Mouse (Mus musculus) left cerebral cortex, adult 9 months (tissue): ENCODE results near the gene Gm26897.
A peak's percentile ranks its signal among the peaks of the same experiment; 100 is the strongest.

Source experiments
- DNase-seq, 2 experiments: peaks; one replicate each; pipeline ENCODE4 v3.0.0; 2022; ENCODE audit warnings: low spot score in 2 of 2

Gene Gm26897

DNA sequence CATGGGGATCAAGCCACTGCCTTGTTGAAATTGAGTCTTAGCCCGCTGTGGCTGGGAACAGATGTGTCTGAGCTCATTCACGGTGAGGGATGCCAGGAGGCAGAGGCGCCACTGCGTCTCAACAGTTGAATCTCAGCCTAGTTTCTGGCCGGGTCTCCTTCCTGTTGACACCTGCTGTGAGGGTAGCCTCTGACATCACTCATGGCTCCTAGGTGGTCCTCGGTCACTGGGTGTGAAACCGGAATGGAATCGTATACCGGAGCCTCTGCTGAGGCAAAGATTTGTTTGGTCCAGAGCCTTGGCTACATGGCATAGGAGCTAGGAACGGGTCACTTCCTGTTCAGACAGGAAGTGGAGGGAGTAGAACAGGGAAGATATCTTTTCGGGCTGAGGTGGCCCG, at the start of gene Gm26897:
TSS of gene Gm26897 (plus strand) at position 74 of the 400 bp plus-strand sequence.
- no peak for DNase-seq

DNA sequence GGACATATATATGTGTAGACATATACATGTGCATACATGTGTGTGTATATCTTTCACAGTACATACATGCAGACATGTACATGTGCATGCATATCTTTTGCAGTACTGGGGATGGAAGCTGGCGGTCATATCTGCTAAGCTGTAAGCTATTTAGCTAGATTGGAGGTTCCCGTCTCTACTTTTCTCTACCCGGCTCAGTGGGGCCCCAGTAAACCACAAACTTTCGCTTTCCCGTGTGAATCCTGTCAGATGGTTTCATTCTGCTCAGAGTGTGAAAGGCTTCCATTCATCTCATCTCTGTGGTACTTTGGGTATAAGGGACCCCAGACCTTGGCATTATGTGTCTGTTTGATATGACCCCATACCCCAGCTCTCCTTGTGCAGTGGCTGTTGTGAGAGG, 46.4 kb upstream of the Gm26897 start:
- no peak for DNase-seq

DNA sequence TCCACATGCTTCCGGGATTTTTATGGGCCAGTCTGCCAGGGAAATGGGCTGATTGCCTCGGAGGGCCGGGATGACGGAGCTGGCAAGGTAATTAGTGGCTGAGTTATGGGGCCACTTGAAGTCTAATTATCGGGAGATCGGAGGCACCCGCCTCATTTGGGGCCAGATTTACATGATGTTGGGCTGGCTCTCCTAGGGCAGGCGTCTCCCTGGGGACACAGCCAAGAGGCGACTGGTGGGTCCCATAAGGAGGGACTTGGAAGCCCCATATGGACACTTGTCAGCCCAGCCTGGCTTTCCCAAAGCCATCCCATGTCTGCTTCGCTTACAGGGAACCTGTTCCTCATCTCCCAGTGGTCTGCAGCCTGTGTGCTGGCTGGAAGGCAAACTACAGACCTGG, 45.1 kb upstream of the Gm26897 start:
- no peak for DNase-seq

DNA sequence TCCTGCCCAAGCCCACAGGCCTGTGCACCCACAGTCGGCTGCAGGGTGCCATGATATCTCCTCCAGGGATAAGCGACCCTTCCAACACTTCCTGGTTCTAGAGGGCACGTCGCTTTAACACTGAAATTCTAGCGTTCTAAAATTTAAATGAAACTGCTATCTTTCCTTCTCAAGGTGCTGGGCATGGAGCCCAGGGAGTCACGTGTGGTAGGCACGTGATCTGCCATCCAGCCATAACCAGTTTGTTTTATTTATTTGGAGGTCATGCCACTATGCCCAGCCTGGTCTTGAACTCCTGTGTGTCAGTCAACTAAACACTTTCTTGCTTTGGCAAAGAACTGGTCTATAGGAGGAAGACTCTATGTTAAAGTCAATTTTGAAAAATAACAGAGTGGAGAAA, 35.7 kb upstream of the Gm26897 start:
- DNase-seq, result no peak

DNA sequence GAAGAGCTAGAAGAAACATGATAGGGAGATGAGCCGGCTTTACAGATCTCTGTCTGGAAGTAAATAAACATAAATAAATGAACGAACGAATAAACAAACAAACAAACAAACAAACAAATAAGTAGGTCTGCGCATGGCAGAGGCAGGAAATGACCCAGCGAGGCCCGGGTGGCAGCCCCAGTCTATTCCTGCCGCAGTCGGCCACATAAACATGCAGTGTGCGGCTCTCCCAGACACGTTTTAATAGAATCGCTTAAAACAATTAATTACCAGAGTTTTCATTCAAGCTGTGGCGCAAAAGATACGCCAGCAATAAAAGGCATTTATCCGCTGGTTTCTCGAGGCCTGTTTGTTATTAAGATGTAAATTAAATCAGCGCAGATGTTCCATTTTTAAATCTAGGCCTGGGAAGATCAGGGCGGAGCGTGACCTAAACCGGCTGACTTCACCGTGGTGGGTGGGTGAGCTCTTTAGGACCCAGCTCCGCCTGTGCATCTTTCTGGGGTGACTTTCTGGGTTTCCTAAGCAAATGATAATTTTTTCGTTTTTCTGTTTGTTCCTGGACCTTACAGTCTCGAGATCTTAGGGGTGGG, 33.9 kb upstream of the Gm26897 start:
- no peak for DNase-seq

DNA sequence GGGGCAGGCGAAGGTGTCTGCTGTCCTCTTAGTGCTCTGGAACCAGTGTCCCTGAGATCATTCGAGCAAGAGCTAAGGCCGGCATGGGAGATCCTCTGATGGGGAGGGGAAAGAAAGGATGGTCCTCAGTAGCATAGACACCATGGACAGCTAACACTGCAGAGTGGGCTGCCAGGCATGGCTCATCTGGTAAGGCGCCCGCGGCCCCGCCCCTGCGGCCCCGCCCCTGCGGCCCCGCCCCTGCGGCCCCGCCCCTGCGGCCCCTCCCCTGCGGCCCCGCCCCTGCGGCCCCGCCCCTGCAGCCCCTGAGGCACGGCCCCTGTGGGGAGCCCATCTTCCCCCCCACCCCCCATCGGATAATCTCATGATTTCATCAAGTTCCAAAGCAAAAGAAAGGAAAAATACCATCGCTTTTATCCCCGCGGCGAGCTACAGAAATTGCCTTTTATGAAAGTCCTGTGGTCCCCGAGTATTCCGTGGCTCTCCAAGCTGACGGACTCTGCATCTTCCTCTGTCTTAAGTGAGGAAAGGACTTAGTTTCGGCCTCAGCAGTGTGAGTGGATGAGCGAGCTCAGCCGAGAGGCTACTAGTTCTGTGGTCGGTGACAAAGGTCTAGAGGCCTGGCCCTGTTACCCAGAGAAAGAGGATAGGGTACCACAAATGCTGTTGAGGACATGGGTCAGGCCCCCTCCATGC, 31.9 kb upstream of the Gm26897 start:
- DNase-seq, result no peak

DNA sequence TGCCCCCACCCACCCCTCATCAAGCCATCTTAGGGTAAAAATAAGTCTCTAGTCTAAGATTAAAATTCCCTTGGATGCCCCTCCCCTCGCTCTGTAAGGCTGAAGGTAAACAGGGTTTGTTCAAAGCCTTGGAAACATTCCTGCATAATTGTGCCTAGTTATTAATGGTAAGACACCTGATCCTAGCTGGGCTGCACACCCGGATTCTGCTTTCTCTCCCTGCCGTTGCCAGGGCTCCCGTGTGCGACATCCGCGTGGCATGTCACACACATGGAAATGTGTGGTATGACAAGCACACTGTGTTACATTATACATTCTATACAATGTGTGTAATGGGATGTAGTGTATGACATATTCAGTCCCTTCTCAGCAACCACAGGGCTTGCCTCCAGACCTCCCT, 30.1 kb upstream of the Gm26897 start:
- no peak for DNase-seq

DNA sequence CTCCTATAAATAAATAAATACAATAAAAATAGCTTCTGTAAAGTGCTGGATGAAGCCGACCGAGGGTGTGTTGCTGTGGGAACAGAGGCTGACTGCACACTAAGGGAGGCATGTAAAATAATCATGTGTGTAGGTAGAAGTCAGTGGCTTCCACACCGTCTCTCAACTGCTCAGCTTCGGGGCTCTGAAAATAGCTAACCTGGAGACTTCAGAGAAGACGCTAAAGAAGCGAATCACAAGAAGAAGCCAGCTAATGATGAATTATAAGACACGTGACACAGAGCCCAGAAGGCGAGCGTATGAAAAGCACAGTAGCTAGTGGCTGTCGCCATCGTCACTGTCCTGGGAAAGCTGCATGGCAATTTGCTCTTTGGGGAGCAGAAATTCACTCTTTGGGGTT, 29.4 kb upstream of the Gm26897 start:
- no peak for DNase-seq

DNA sequence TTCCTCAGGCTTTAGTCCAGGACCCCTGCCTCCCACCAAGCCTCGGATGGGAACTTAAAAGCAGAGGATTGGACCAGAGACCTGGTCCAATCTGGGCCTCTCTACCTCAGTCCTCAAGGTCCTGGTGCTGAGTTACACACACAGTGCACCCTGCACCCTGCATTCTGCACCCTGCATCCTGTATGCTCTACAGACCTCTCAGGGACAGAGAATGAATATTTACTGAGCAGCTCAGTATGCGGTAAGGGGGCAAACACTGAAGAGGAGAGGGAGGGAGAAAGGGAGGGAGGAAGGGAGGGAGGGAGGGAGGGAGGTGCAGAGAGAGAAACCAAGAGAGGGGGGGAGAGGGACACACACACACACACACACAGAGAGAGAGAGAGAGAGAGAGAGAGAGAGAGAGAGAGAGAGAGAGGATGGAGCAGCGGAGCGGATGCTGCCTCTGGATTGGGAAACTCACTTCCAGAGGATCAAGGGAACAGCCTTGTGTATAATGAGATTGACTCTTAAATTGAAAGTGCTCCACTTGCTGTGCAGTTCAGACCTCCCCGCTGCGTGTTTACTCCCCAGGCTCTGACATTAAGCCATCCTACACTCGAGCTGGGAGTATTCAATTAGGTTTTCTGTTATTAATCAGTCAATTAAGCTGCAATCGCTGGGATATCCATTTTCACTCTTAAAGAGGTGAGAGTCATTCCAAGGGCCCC, 24.4 kb upstream of the Gm26897 start:
- DNase-seq, result no peak

DNA sequence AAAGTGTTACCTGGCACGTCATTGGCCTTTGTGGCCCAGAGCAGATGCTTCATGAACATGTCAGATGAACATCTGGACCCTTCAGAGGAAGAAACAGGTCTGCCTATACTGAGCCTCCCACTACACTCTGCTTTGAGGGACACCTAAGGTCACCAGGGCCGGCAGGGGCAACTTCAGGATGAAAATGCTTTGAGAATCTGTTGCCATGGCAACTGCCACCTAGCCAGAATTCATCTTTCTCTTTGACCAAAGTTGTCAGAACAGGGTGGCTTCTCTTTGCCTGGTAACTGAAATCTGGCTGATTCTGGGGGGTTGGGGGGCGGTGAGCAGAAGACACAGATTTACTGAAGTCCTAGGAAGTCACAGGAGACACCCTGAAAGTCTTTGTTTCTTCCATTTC, 14.7 kb upstream of the Gm26897 start:
- DNase-seq, result no peak

DNA sequence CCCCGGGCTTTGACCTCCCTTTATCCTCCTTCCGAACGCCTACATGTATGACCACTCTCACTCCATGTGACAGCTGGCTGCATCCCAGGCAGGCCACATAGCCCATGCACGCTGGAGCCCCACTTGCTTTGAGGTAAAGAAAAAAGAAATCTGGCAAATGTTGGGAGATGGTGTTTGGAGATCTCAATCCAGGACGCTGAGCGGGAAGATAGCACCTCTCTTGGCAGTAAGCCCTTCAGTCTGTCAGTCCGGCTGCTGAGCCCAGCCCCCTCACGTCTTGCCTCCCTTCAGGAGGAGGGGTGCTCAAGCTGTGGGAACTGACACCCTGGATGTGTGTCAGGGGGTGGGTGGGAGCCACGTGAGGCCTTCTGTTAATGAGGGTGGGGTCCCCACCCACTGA, 13.0 kb upstream of the Gm26897 start:
- peak in 1 of 2 experiments; percentile 62 for DNase-seq

DNA sequence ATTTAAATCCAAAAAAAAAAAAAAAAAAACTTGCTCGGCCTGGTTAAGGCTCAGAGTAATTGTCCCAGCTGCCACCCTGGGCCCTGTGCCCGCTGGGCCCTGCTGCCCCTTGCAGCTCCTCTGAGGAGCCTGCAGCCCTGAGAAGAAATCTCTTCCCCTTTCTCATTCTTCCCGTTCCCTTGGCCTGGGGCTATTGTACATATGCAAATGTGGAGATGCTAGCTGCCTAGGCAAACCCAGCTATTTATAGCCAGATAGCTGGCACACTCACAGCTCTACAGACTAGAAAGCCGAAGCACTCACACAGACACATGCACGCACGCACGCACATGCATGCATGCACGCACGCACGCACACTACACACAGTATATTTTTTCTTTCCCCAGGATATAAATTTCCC, 9.0 kb upstream of the Gm26897 start:
- DNase-seq, result peak; percentile 44 to 54

DNA sequence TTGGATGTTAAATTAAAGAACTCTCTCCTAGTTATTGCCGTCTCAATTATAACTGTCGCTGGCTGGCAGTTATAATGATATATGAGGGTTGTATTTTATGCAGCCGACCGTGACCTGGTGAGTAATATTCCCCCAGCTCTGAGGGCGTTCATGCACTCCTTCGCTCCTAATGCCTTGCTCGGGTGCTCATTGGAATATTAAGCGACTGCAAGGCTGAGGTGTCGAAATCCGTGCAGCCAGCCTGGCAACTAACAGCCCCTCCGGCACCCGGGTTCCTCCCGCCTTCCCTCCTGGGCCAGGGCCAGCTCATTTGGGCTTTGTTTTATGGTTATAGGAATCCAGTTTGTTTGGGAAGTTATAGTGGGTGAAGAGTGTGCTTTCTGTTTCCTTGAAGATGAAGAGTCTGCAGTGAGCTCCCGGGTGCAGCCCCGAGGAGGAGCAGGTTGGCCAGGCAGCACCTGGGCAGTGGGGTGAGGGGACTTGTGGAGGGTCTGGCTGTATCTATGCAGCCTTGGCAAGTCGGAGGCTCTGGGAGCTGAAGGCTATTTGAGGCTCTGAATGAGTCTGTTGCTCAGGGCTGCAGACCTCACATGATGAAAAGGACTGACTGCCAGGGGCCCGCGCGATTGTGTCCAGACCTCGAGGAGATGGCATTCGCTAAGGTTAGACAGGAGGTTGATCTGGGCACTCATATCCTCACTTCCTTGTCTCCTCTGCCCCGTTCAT, 8.4 kb upstream of the Gm26897 start:
- DNase-seq, result no peak

DNA sequence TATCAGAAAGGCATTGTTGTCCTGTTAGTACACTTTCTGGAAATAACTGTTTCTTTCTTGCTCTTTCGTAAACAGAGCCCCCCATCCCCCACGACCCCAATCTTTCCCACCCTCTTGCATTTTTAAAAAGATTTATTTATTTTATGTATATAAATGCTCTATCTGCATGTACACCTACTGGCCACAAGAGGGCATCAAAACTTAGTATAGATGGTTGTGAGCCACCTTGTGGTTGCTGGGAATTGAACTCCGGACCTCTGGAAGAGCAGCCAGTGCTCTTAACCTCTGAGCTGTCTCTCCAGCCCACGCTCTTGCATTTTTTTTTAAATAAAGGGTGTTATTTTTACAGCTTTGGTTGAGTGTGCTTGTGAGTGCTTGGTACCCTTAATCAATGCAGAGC, 5.3 kb upstream of the Gm26897 start:
- DNase-seq, result no peak

DNA sequence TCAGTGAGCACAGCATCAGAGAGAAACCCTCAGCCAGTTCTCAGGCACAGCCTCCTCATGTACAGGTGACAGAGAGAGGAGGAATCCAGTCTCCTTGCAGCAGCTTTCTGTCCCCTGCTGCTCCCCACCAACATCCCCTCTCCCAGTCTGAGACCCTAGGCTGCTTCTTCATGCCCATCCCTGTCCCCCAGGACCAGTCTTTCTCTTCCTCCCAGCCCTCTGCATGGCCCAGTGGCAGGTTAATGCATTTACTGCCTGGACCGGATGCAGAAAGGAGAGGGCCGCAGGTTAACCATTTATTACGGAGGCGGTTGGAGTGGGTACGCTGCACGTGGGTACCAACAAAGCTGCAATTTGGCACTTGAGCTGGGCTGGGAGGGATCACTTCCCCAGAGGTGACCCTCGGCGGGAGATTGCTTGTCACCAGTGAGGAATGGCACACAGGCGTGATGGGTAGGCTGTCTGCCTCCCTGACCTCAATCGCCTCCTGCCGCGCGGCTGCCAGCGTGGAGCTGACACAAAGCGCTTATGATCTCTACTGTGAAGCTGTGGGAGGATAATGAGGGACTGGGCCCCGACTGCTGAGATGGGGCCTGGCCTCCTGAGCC, 3.1 kb upstream of the Gm26897 start:
- no peak for DNase-seq

DNA sequence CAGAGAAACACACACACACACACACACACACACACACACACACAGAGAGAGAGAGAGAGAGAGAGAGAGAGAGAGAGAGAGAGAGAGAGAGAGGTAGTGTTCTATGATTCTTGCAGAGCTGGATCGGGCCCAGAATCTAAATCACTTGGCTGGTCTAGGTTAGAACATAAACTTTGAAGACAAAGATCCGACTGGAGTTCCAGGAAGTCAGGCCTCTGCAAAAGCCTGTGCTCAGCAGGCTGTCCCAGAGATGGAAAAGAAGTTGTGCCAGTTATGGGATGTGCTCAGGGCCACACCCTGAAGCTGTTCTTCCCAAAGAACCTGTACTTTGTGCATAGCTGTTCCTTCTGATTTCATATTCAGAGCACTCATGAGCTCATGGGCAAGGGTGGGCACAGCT, 1.5 kb upstream of the Gm26897 start:
- no peak for DNase-seq

DNA sequence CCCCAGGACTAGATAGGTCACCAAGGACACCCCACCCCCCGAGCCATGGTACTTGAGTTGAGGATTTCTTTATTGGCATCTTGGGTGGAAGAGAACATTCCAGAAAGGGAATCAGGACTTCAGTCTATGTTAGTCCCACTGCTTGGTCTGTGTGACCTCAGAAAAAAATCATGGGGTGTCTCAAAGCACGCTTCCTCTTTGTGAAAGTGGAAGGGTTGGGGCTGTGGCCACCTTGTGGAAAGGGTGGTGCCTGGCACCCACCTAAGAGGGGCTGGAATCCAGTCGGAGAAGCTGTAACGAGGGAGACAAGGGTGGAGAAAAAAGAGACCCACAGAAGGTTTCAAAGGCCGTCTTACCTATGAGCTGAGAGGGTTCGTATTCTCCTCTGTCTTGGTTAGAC, 5.8 kb downstream of the Gm26897 start:
- DNase-seq, result no peak

DNA sequence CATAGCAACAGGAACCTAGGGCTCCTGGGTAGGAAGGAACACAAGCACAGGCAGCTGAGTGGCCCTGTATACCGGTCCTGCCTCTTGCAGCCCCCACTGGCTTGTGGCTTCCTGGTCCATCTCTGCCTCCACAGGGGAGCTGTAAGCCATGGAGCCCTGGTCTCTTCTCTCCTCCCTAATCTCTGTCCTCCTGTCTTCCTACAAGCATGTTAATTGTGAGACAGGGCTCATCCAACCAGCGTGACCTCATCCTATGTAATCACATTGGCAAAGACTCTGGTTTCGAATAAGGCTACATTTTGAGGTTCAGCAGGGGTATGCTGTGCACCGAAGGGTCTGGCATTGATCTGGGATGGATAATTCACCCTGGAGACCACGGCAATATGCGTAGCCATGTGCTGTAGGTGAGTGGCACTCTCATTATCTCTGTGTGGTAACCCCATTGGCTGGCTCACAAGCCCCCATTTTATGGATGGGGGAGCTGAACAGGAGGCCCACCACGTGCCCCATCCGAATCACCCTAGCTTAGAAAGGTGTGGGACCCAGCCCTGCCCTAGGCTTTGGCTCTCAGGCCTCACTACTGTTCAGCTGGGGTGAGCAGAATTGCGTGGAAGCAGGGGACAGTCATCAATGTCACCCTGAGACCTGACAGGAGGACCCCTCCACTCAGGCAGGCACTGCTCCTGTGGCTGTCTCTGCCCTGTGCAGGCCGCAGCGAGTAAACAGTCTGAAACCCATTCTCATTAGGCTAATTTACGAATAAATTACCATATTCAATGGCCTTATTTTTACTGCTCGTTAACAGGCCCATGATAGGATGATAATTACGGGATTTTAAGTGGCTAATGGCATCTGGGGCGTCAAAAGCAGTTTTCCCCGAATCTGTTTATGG, 6.9 kb downstream of the Gm26897 start:
- no peak for DNase-seq

DNA sequence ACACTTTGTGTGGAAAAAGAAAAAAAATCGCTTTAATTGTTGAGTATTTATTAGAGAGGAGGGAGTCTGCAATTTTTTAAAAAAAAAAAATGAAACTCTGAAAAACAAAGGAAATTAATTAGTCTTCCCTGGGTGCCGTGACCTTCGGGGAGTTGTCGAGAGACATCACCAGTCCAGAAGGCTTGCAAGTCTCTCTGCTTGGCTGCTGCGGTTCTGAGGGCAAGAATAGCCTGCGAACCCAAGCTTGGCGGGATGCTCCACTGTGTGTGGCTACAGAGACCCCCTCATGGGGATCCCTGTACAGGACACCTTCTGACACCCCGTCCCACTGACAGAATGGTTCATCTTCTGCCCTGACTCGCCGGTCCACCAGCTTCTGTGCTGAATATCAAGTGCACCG, 7.6 kb downstream of the Gm26897 start:
- no peak for DNase-seq

DNA sequence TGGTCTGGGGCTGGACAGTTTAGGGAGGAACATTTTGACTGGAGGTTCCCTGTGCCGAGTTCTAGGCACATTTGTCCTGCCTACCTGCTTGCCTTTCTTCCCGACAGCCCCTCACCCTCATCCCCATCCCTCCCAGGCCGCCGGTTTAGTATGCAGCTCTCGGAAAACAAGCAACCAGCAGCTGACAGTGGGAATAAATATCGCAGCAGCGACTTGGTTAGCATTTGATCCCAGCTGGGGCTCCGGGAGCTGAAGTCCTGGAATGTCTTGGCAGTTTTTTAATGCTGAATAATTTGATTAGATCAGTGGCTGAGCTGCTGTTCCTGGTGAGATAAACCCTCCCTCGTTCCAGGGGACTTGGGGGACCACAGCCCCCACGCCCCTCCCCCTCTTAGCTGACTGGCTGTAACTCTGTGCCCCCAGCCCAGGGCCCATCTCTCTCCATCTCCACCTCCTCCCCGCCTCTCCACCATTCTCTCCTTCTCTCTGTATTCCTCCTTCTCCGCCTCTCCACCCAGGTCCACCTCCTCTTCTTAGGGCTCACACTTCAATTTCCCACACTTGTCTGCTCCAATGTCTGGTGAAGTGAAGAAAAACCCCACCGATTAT, 8.7 kb downstream of the Gm26897 start:
- no peak for DNase-seq

DNA sequence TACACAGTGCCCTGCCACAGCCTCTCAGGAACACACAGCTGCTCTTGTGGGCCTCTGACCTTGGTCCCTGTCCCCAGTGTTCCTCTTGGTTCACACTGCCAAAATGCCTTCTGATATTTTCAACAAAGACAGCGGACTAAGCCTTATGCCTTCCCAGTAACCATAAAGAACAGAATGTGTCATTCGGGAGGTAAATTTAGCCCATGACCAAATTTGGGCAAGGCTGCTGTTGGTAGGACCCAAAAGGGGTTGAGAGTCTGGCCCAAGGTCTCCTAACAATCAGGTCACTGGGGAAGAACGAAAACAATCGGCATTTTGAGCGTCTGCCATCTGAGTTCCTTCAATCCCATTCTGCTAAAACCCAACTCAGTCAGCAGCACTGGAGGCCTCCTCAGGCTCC, 15.9 kb downstream of the Gm26897 start:
- DNase-seq, result no peak
